ENCODE assay signal across 13 mouse cellular contexts in genomic region chr17:25686323-25686722, GRCm38 (mm10). TPM values are rescaled to one million over a fixed set of nuclear protein-coding genes. Genes with fewer than 3 reads are reported as not detected.
DNase-seq lines count a peak whose midpoint lies in the region; ATAC-seq lines count a peak whose summit lies in the region.
"Had no signal": no experiment of that assay in that cellular context is flagged by ENCODE, and none has a peak within 500 bp of the region (broad histone marks: within the 10 kb centered on the region; RNA-seq: fewer than 3 reads in every experiment).

No protein-coding gene starts in this region.

- no peak overlapping the region for H3K27ac ChIP-seq in kidney, embryonic 16.5 days (ENCODE audit: low read length)
- H3K27ac ChIP-seq: midbrain, embryonic 12.5 days had no signal

- H3K4me1 ChIP-seq in kidney, embryonic 16.5 days (ENCODE audit: insufficient read depth, low read length): no peaks in the 10 kb centered on the region

- peak; percentile 32 for DNase-seq in kidney, postnatal 10 days
- DNase-seq in thymus, postnatal 14 days: peak; percentile 23
- DNase-seq in thymus, adult 18-20 months: no peak
- DNase-seq in embryo, embryonic 10.5 days (ENCODE audit: low spot score): peak; percentile 59
- peak; percentile 36 for DNase-seq in splenic B cell, adult 2 months (ENCODE audit: low read depth, low spot score)
- no peak for DNase-seq in layer of hippocampus, postnatal 36 days
- DNase-seq in cerebellum, postnatal 36 days: no peak
- DNase-seq: kidney, adult 18-20 months had no signal

- H3K27me3 ChIP-seq in kidney, embryonic 16.5 days (ENCODE audit: insufficient read depth, low read length): no peaks in the 10 kb centered on the region
- no peaks in the 10 kb centered on the region for H3K27me3 ChIP-seq in splenic B cell, adult 2 months (ENCODE audit: control insufficient read depth, insufficient read depth, low read length, poor library complexity, severe bottlenecking)

- H3K4me2 ChIP-seq in kidney, embryonic 16.5 days (replicated peaks; ENCODE audit: low read depth, low read length): no peak overlapping the region
- H3K4me2 ChIP-seq: limb, embryonic 12.5 days; midbrain, embryonic 12.5 days had no signal

- 48% methylated on average over 7 of the region's 7 CpGs for WGBS in kidney, embryonic 16.5 days

- H3K9ac ChIP-seq in kidney, embryonic 16.5 days (replicated peaks; ENCODE audit: low read length): no peak overlapping the region
- H3K9ac ChIP-seq: limb, embryonic 12.5 days; midbrain, embryonic 12.5 days had no signal

- H3K4me3 ChIP-seq in kidney, embryonic 16.5 days (ENCODE audit: low read length): no peak overlapping the region
- H3K4me3 ChIP-seq: limb, embryonic 12.5 days; midbrain, embryonic 12.5 days had no signal

- H3K36me3 ChIP-seq in kidney, embryonic 16.5 days (ENCODE audit: insufficient read depth, low read length): no peaks in the 10 kb centered on the region
- no peaks in the 10 kb centered on the region for H3K36me3 ChIP-seq in splenic B cell, adult 2 months (ENCODE audit: control insufficient read depth, insufficient read depth, low read length, poor library complexity, severe bottlenecking)
- H3K36me3 ChIP-seq: limb, embryonic 12.5 days; midbrain, embryonic 12.5 days had no signal

- H3K9me3 ChIP-seq in kidney, embryonic 16.5 days (ENCODE audit: low read length): no peaks in the 10 kb centered on the region
- H3K9me3 ChIP-seq: limb, embryonic 12.5 days; midbrain, embryonic 12.5 days had no signal

- no peak for ATAC-seq in kidney, embryonic 16.5 days (ENCODE audit: low FRiP score, low TSS enrichment)
- ATAC-seq: activated CD4-positive, CD25-positive, alpha-beta regulatory T cell, adult 4 months had no signal

RNA-seq across cellular contexts. Expression of gene Gng13, which starts 30.6 kb away (rescaled TPM):
- polyA plus RNA-seq in kidney, embryonic 16.5 days (2015; fragmentation: Nextera tagmentation; extraction: Ambion mirVana): 0.40 and 1.2 TPM in 2 replicates
- total RNA-seq in layer of hippocampus, postnatal 36 days (2021): 100 to 1,000 TPM; 111 to 127 TPM
- total RNA-seq: gastrocnemius, postnatal 4 days had no signal
- polyA plus RNA-seq: activated CD4-positive, CD25-positive, alpha-beta regulatory T cell, adult 4 months had no signal

RNA-seq across cellular contexts. Expression of gene Chtf18, which starts 40.9 kb away (rescaled TPM):
- polyA plus RNA-seq in kidney, embryonic 16.5 days (2015; fragmentation: Nextera tagmentation; extraction: Ambion mirVana): 38.1 and 41.2 TPM in 2 replicates
- 1 to 10 TPM in 1 of 2 experiments, under 1 TPM in 1; 0.73 to 1.6 TPM for total RNA-seq in layer of hippocampus, postnatal 36 days (2021)

RNA-seq across cellular contexts. Expression of gene Rpusd1, which starts 41.1 kb away (rescaled TPM):
- polyA plus RNA-seq in kidney, embryonic 16.5 days (2015; fragmentation: Nextera tagmentation; extraction: Ambion mirVana): 26.2 and 26.8 TPM in 2 replicates
- 10 to 100 TPM; 50.0 to 52.5 TPM for total RNA-seq in layer of hippocampus, postnatal 36 days (2021)

RNA-seq across cellular contexts. Expression of gene Mslnl, which starts 49.5 kb away (rescaled TPM):
- polyA plus RNA-seq in kidney, embryonic 16.5 days (2015; fragmentation: Nextera tagmentation; extraction: Ambion mirVana): not detected in 2 replicates
- total RNA-seq in layer of hippocampus, postnatal 36 days (2021): under 1 TPM in 1 of 2 experiments, not detected in 1; 0.12 TPM
- total RNA-seq: gastrocnemius, postnatal 4 days had no signal
- polyA plus RNA-seq: limb, embryonic 12.5 days; midbrain, embryonic 12.5 days had no signal

Comparison
In these comparisons a context has a peak if more than half of its experiments do, and no peak if none do; other contexts are left out.
1. DNase-seq: peak in kidney, postnatal 10 days (single experiment), thymus, postnatal 14 days (single experiment), embryo, embryonic 10.5 days (single experiment) and splenic B cell, adult 2 months (single experiment); none in thymus, adult 18-20 months (0 of 2), layer of hippocampus, postnatal 36 days (0 of 2) and cerebellum, postnatal 36 days (0 of 2).